In genomic region chr3:88555069-88555605, GRCm38 (mm10) we compare ENCODE assay signal across 11 mouse cellular contexts. TPM values are rescaled to one million over a fixed set of nuclear protein-coding genes. Genes with fewer than 3 reads are reported as not detected.
A peak's percentile ranks its signal among the peaks of the same experiment; 100 is the strongest.
DNase-seq lines count a peak whose midpoint lies in the region; ATAC-seq lines count a peak whose summit lies in the region.
"Had no signal": no experiment of that assay in that cellular context is flagged by ENCODE, and none has a peak within 500 bp of the region (broad histone marks: within the 10 kb centered on the region; RNA-seq: fewer than 3 reads in every experiment).

No protein-coding gene starts in this region.

- no peak for ATAC-seq in megakaryocyte, adult 5-6 weeks (ENCODE audit: poor library complexity, severe bottlenecking)
- no peak for ATAC-seq in forebrain, embryonic 15.5 days (replicated peaks)
- no peak for ATAC-seq in limb, embryonic 13.5 days (ENCODE audit: low FRiP score, low read depth)
- ATAC-seq in stomach, embryonic 14.5 days (ENCODE audit: insufficient number of reproducible peaks, insufficient read depth, low FRiP score, low read depth): no peak
- ATAC-seq in inflammation-experienced regulatory T-cells, adult 6 months: no peak
- ATAC-seq: lung, postnatal 0 days had no signal

- WGBS in forebrain, embryonic 15.5 days: 87% methylated on average over 5 of the region's 5 CpGs
- 85% methylated on average over 5 of the region's 5 CpGs for WGBS in limb, embryonic 13.5 days
- WGBS in stomach, embryonic 14.5 days: 81% methylated on average over 5 of the region's 5 CpGs

- no peaks in the 10 kb centered on the region for H3K27me3 ChIP-seq in megakaryocyte, embryonic 14.5 days (replicated peaks)
- H3K27me3 ChIP-seq in forebrain, embryonic 15.5 days: no peaks in the 10 kb centered on the region
- no peaks in the 10 kb centered on the region for H3K27me3 ChIP-seq in limb, embryonic 13.5 days
- H3K27me3 ChIP-seq in stomach, embryonic 14.5 days (ENCODE audit: control insufficient read depth, insufficient read depth, low read length): no peaks in the 10 kb centered on the region

- peaks cover 44% of the 10 kb centered on the region for H3K4me1 ChIP-seq in megakaryocyte, embryonic 14.5 days
- peaks cover 29% of the 10 kb centered on the region for H3K4me1 ChIP-seq in forebrain, embryonic 15.5 days
- H3K4me1 ChIP-seq in limb, embryonic 13.5 days: peaks cover 26% of the 10 kb centered on the region
- H3K4me1 ChIP-seq in stomach, embryonic 14.5 days (ENCODE audit: control insufficient read depth, insufficient read depth, low read length): peaks cover 21% of the 10 kb centered on the region

- H3K27ac ChIP-seq in forebrain, embryonic 15.5 days (replicated peaks): no peak overlapping the region
- no peak overlapping the region for H3K27ac ChIP-seq in limb, embryonic 13.5 days
- H3K27ac ChIP-seq in stomach, embryonic 14.5 days (ENCODE audit: low read length): no peak overlapping the region

- peak overlapping the region; percentile 90 for H3K4me2 ChIP-seq in forebrain, embryonic 15.5 days (replicated peaks)
- H3K4me2 ChIP-seq in limb, embryonic 13.5 days (replicated peaks): peak overlapping the region; percentile 81
- H3K4me2 ChIP-seq in stomach, embryonic 14.5 days (replicated peaks; ENCODE audit: low read depth, low read length): peak overlapping the region; percentile 72

- no peak overlapping the region for H3K9ac ChIP-seq in forebrain, embryonic 15.5 days (replicated peaks)
- peak overlapping the region; percentile 31 for H3K9ac ChIP-seq in limb, embryonic 13.5 days
- H3K9ac ChIP-seq in stomach, embryonic 14.5 days (replicated peaks; ENCODE audit: low read depth, low read length): no peak overlapping the region

- H3K9me3 ChIP-seq in megakaryocyte, embryonic 14.5 days: no peaks in the 10 kb centered on the region
- H3K9me3 ChIP-seq in forebrain, embryonic 15.5 days: no peaks in the 10 kb centered on the region
- no peaks in the 10 kb centered on the region for H3K9me3 ChIP-seq in limb, embryonic 13.5 days
- no peaks in the 10 kb centered on the region for H3K9me3 ChIP-seq in stomach, embryonic 14.5 days (ENCODE audit: control insufficient read depth, low read depth, low read length)

- no peak for DNase-seq in frontal cortex, adult 2 months (ENCODE audit: extremely low spot score in 1 of 2, low spot score in 1 of 2)
- DNase-seq in right cerebral cortex, postnatal 4 days: no peak
- DNase-seq: kidney, adult 9 months; thymus, postnatal 4 days had no signal

- H3K4me3 ChIP-seq in megakaryocyte, embryonic 14.5 days (replicated peaks): peak overlapping the region; percentile 23
- H3K4me3 ChIP-seq in forebrain, embryonic 15.5 days: no peak overlapping the region
- no peak overlapping the region; the same call in 1 of the 2 replicates for H3K4me3 ChIP-seq in limb, embryonic 13.5 days
- no peak overlapping the region for H3K4me3 ChIP-seq in stomach, embryonic 14.5 days (ENCODE audit: low read depth, low read length)

- peaks cover 59% of the 10 kb centered on the region for H3K36me3 ChIP-seq in megakaryocyte, embryonic 14.5 days (replicated peaks; ENCODE audit: low read length)
- peaks cover 41% of the 10 kb centered on the region for H3K36me3 ChIP-seq in forebrain, embryonic 15.5 days
- H3K36me3 ChIP-seq in limb, embryonic 13.5 days: peaks cover 47% of the 10 kb centered on the region
- H3K36me3 ChIP-seq in stomach, embryonic 14.5 days (ENCODE audit: control insufficient read depth, insufficient read depth, low read length): peaks cover 43% of the 10 kb centered on the region

RNA-seq across cellular contexts. Expression of gene Ubqln4, which starts 1.6 kb away (rescaled TPM):
- 26.1 and 51.5 TPM in 2 replicates for polyA plus RNA-seq in megakaryocyte, embryonic 14.5 days (2012; ENCODE audit: insufficient read depth, low replicate concordance)
- total RNA-seq in megakaryocyte, adult 5-6 weeks (2015): 10.5 and 14.5 TPM in 2 replicates
- 15.9 and 16.4 TPM in 2 replicates for total RNA-seq in megakaryocyte, adult 5-6 weeks (2017)
- polyA plus RNA-seq in forebrain, embryonic 15.5 days (2015; fragmentation: Nextera tagmentation; extraction: Ambion mirVana): 45.8 and 47.6 TPM in 2 replicates
- 46.6 and 48.2 TPM in 2 replicates for polyA plus RNA-seq in limb, embryonic 13.5 days (2015; fragmentation: Nextera tagmentation; extraction: Ambion mirVana)
- 48.4 TPM in 2 replicates for polyA plus RNA-seq in stomach, embryonic 14.5 days (2014; fragmentation: Nextera tagmentation; extraction: Ambion mirVana)
- polyA plus RNA-seq in frontal cortex, adult 2 months (2012; rRNA removed): 97.4 and 102 TPM in 2 replicates
- 10 to 100 TPM in 2 of 3 experiments, 1 to 10 TPM in 1; 9.8 to 15.5 (median 12.1) TPM for polyA plus RNA-seq in inflammation-experienced regulatory T-cells, adult 6 months (2017; shearing (Covaris generic))

RNA-seq across cellular contexts. Expression of gene Lamtor2, which starts 2.3 kb away (rescaled TPM):
- 18.1 and 152 TPM in 2 replicates for polyA plus RNA-seq in megakaryocyte, embryonic 14.5 days (2012; ENCODE audit: insufficient read depth, low replicate concordance)
- total RNA-seq in megakaryocyte, adult 5-6 weeks (2015): 31.3 TPM in 2 replicates
- 57.8 and 73.4 TPM in 2 replicates for total RNA-seq in megakaryocyte, adult 5-6 weeks (2017)
- 169 and 187 TPM in 2 replicates for polyA plus RNA-seq in forebrain, embryonic 15.5 days (2015; fragmentation: Nextera tagmentation; extraction: Ambion mirVana)
- 147 and 154 TPM in 2 replicates for polyA plus RNA-seq in limb, embryonic 13.5 days (2015; fragmentation: Nextera tagmentation; extraction: Ambion mirVana)
- 84.8 and 88.5 TPM in 2 replicates for polyA plus RNA-seq in stomach, embryonic 14.5 days (2014; fragmentation: Nextera tagmentation; extraction: Ambion mirVana)
- 110 and 131 TPM in 2 replicates for polyA plus RNA-seq in frontal cortex, adult 2 months (2012; rRNA removed)
- polyA plus RNA-seq in inflammation-experienced regulatory T-cells, adult 6 months (2017; shearing (Covaris generic)): 100 to 1,000 TPM; 149 to 189 (median 187) TPM

RNA-seq across cellular contexts. Expression of gene Rab25, which starts 7.0 kb away (rescaled TPM):
- 0.51 TPM in 1 of 2 replicates, not detected in the other for polyA plus RNA-seq in megakaryocyte, embryonic 14.5 days (2012; ENCODE audit: insufficient read depth, low replicate concordance)
- total RNA-seq in megakaryocyte, adult 5-6 weeks (2015): not detected in 2 replicates
- total RNA-seq in megakaryocyte, adult 5-6 weeks (2017): not detected in 2 replicates
- 0.15 and 0.28 TPM in 2 replicates for polyA plus RNA-seq in forebrain, embryonic 15.5 days (2015; fragmentation: Nextera tagmentation; extraction: Ambion mirVana)
- 7.7 and 9.3 TPM in 2 replicates for polyA plus RNA-seq in limb, embryonic 13.5 days (2015; fragmentation: Nextera tagmentation; extraction: Ambion mirVana)
- polyA plus RNA-seq in stomach, embryonic 14.5 days (2014; fragmentation: Nextera tagmentation; extraction: Ambion mirVana): 57.0 and 67.9 TPM in 2 replicates
- polyA plus RNA-seq in frontal cortex, adult 2 months (2012; rRNA removed): 0.40 and 0.67 TPM in 2 replicates
- polyA plus RNA-seq in inflammation-experienced regulatory T-cells, adult 6 months (2017; shearing (Covaris generic)): not detected

RNA-seq across cellular contexts. Expression of gene Ssr2, which starts 20.5 kb away (rescaled TPM):
- polyA plus RNA-seq in megakaryocyte, embryonic 14.5 days (2012; ENCODE audit: insufficient read depth, low replicate concordance): 111 and 307 TPM in 2 replicates
- 207 and 216 TPM in 2 replicates for total RNA-seq in megakaryocyte, adult 5-6 weeks (2015)
- total RNA-seq in megakaryocyte, adult 5-6 weeks (2017): 93.2 and 107 TPM in 2 replicates
- 133 and 134 TPM in 2 replicates for polyA plus RNA-seq in forebrain, embryonic 15.5 days (2015; fragmentation: Nextera tagmentation; extraction: Ambion mirVana)
- polyA plus RNA-seq in limb, embryonic 13.5 days (2015; fragmentation: Nextera tagmentation; extraction: Ambion mirVana): 294 and 306 TPM in 2 replicates
- 295 and 301 TPM in 2 replicates for polyA plus RNA-seq in stomach, embryonic 14.5 days (2014; fragmentation: Nextera tagmentation; extraction: Ambion mirVana)
- 111 and 131 TPM in 2 replicates for polyA plus RNA-seq in frontal cortex, adult 2 months (2012; rRNA removed)
- polyA plus RNA-seq in inflammation-experienced regulatory T-cells, adult 6 months (2017; shearing (Covaris generic)): 100 to 1,000 TPM; 131 to 197 (median 161) TPM

RNA-seq across cellular contexts. Expression of gene Mex3a, which starts 22.9 kb away (rescaled TPM):
- polyA plus RNA-seq in megakaryocyte, embryonic 14.5 days (2012; ENCODE audit: insufficient read depth, low replicate concordance): 0.83 and 1.6 TPM in 2 replicates
- 0.04 and 0.05 TPM in 2 replicates for total RNA-seq in megakaryocyte, adult 5-6 weeks (2015)
- 0.04 and 0.18 TPM in 2 replicates for total RNA-seq in megakaryocyte, adult 5-6 weeks (2017)
- polyA plus RNA-seq in forebrain, embryonic 15.5 days (2015; fragmentation: Nextera tagmentation; extraction: Ambion mirVana): 50.6 and 55.6 TPM in 2 replicates
- polyA plus RNA-seq in limb, embryonic 13.5 days (2015; fragmentation: Nextera tagmentation; extraction: Ambion mirVana): 32.9 and 33.9 TPM in 2 replicates
- polyA plus RNA-seq in stomach, embryonic 14.5 days (2014; fragmentation: Nextera tagmentation; extraction: Ambion mirVana): 25.2 and 26.3 TPM in 2 replicates
- 4.5 and 4.7 TPM in 2 replicates for polyA plus RNA-seq in frontal cortex, adult 2 months (2012; rRNA removed)
- polyA plus RNA-seq in inflammation-experienced regulatory T-cells, adult 6 months (2017; shearing (Covaris generic)): under 1 TPM; 0.17 to 0.20 (median 0.18) TPM
